ENCODE assay signal across 18 mouse cellular contexts in the genomic region with DNA sequence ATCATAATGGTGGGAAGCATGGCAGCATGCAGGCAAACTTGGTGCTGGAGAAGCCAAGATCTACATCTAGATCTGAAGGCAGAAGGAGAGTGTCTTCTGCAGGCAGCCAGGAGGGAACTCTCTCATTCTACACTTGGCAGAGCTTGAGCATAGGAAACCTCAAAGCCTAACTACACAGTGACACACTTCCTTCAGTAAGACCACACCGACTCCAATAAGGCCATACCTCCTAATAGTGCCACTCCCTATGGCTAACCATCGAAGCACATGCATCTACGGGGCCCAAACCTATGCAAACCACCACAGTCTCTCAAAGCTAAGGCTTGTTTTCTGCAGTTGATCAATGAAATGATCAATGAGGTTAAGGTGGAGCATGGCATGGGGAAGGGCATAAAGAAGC.
"Had no signal": no experiment of that assay in that cellular context is flagged by ENCODE, and none has a peak within 500 bp of the region (broad histone marks: within the 10 kb centered on the region; RNA-seq: fewer than 3 reads in every experiment).

No protein-coding gene starts in this region.

- H3K9ac ChIP-seq: lung, embryonic 14.5 days; midbrain, embryonic 12.5 days; neural tube, embryonic 13.5 days; neural tube, embryonic 15.5 days had no signal

- H3K4me2 ChIP-seq: lung, embryonic 14.5 days; midbrain, embryonic 12.5 days; neural tube, embryonic 13.5 days; neural tube, embryonic 15.5 days had no signal

- DNase-seq: lung, adult 18-20 months; lung, embryonic 14.5 days; lung, postnatal 10 days; lung, postnatal 4 days; midbrain, embryonic 14.5 days; retina, postnatal 1 day; right cerebral cortex, adult 18-20 months; right cerebral cortex, postnatal 25 days; right cerebral cortex, postnatal 4 days; spleen, adult 18-20 months; thymus, adult 18-20 months; thymus, postnatal 14 days; thymus, postnatal 36 days had no signal

- H3K27ac ChIP-seq: midbrain, embryonic 12.5 days; neural tube, embryonic 13.5 days; neural tube, embryonic 15.5 days had no signal

- H3K4me3 ChIP-seq: midbrain, embryonic 12.5 days; myocyte; neural tube, embryonic 13.5 days; neural tube, embryonic 15.5 days had no signal

- H3K9me3 ChIP-seq: midbrain, embryonic 12.5 days; neural tube, embryonic 13.5 days; neural tube, embryonic 15.5 days had no signal

- ATAC-seq: midbrain, embryonic 16.5 days had no signal

- H3K36me3 ChIP-seq: midbrain, embryonic 12.5 days; neural tube, embryonic 13.5 days; neural tube, embryonic 15.5 days had no signal

- H3K27me3 ChIP-seq: midbrain, embryonic 12.5 days; neural tube, embryonic 13.5 days; neural tube, embryonic 15.5 days had no signal
